Mouse (Mus musculus): ENCODE data around the gene Prkca.

DNA sequence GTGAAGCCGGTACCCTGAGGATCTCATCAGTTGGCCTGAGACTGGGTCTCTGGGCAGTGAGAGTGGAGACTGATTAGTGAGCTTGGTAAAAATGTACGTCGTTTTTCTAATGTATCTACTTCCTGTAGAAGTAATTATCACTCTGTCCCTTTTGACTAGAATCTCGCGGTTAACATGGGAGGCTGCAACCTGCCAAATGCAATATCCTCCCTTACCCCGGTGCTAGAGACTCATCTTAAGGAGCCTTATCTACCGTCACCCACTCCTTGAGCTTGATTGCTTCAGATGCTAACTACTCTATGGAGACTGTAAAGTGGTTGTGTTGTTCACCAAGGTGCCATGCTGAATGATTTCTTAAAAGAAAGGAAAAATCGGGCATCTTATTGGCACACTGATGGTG lies 1.9 kb downstream of the Prkca start:
- TF ChIP-seq MAFK (IDR thresholded peaks at IDR 0.05; ENCODE audit: insufficient read depth, low read depth, low read length) (no peak), CHD2 (IDR thresholded peaks at IDR 0.05; ENCODE audit: low read depth, low read length) (no peak)
